Mouse (Mus musculus) ZHBTc4 (cell line): ENCODE data around the gene Esp8.
A peak's percentile ranks its signal among the peaks of the same experiment; 100 is the strongest.
"Not testable (repeated sequence)": the region's sequence is repeated elsewhere in the genome, so short reads cannot be mapped to it uniquely, and the experiment has no call there.

Source experiments
- DNase-seq: peaks from one replicate; pipeline ENCODE4 v3.0.0-alpha.2; 2011; ENCODE audit warnings: low read depth, low spot score

The Esp8 gene

GRCm38 (mm10) chr17:40519818-40520217 lies at the start of gene Esp8:
Esp8 (plus strand) TSS chr17:40520022.
- peak; percentile 56 for DNase-seq

DNA sequence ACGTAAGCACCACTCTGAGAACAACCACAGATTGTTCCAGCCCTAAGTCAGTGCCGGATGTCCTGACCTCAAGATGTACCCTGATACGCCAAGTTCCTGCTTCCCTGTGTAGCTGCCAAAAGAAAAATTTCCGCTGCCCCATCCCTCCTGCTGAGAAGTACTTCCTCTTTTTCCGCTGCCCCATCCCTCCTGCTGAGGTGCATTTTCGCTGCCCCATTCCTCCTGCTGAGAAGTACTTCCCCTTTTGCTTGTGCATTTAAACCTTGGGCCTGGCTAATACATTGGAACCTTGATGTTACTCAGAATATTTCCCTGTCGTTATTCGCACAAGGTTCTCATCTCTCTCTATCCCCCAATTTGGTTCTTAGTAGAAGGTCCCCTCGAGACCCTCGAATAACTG lies 36.3 kb upstream of the Esp8 start:
- peak; percentile 63 for DNase-seq

- peak; percentile 84 for DNase-seq
These were observed 24.2 kb upstream of the Esp8 start for GRCm38 (mm10) chr17:40495468-40496185.

DNA sequence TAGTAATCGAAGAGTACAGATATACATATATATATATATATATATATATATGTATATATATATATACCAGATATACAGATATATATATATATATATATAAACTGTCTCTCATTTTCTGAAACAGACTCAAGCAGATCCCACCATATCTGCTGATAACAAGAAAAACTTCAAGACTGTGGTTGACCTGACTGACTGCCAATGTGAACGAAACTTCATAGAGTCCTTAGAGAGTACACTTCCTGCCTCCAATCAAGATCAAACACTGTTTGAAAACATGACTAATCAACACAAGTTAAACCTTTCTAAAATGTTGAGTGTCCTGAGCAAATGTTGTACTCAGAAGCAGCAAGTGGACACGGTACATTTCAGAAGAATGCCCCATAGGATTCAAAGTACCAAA lies 10.0 kb downstream of the Esp8 start:
- DNase-seq, result no peak

GRCm38 (mm10) chr17:40531147-40531546 lies 11.3 kb downstream of the Esp8 start:
- no peak for DNase-seq

DNA sequence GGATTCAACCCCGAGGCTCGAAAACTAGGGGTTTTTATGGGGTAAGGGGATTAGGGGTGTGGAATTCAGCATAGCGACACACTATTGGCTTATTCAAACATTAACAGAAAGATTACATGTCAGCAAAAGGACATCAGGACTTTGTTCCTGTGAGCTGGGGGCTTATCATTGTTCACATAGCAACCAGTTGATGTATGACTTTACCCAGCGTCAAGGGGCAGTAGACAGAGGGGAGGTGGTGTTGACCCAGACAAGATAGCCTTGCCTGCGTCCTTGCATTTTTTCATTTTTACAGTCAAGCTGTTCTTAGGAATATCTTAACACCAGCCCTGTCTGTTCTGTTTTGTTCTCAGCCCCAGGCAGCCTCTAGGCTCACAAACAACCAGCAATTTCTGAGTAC lies 27.2 kb downstream of the Esp8 start:
- not testable (repeated sequence) for DNase-seq

GRCm38 (mm10) chr17:40553470-40553869 lies 33.6 kb downstream of the Esp8 start:
- DNase-seq, result no peak

DNA sequence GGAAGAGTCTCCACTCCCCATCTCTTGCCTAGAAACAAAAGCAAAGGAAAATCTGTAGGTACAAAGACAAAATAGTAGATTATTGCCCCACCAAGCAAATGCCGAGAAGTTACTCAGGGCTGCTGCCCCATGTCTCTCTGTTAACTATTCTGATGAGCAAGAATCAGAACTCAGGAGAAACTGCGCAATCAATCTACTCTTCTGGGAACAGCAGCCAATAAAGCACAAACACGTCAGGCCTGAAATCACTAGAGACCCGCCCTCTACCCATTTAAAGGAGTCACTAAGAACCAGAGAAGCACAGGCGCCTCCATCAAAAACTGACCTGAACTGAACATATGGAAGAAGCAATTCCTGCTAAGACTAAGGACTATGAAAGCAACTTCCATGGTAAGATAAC lies 41.4 kb downstream of the Esp8 start, which contains the start of gene Esp6:
Esp6 (plus strand) TSS at position 301 of the 400 bp plus-strand sequence.
- no peak for DNase-seq
